Mouse (Mus musculus) gastrocnemius, postnatal 4 days (tissue): ENCODE measurements around the gene Atp5mpl. TPM values are rescaled to one million over a fixed set of nuclear protein-coding genes. Genes with fewer than 3 reads are reported as not detected.

Experiments
- DNase-seq, 2 experiments: peaks; one replicate each; pipeline ENCODE4 v3.0.0; 2021 to 2022; ENCODE audit warnings: low spot score in 2 of 2, mixed read lengths in 2 of 2
- long read RNA-seq, 2 experiments: library from polyadenylated mRNA; stranded (forward); transcript quantifications; one replicate each; pipeline ENCODE4 v2.0.0; 2021
- total RNA-seq, 2 experiments: library from RNA; stranded (reverse); gene quantifications; 2 replicates each; pipeline ENCODE4 v1.2.3; 2021

The Atp5mpl gene
- total RNA-seq: 100 to 1,000 TPM; 830 to 852 TPM
- long read RNA-seq, experiment 1, transcript Atp5mpl-201 (4 exons, 366 nt): major isoform, 226 of 235 reads
- long read RNA-seq, experiment 1, partial matches to known transcripts: 5 of 235 reads
- long read RNA-seq, experiment 1, other reads (novel, unspliced or antisense): 2 of 235 reads
- long read RNA-seq, experiment 2, transcript Atp5mpl-201 (4 exons, 366 nt): major isoform, 224 of 236 reads
- long read RNA-seq, experiment 2, partial matches to known transcripts: 10 of 236 reads
- long read RNA-seq, experiment 2, other reads (novel, unspliced or antisense): 1 of 236 reads

- peak; percentile 98 to 99 for DNase-seq
Measured at GRCm38 (mm10) chr12:111966683-111967173, at the start of gene Atp5mpl. Gene Atp5mpl, minus strand, starts transcription at chr12:111966977.

DNA sequence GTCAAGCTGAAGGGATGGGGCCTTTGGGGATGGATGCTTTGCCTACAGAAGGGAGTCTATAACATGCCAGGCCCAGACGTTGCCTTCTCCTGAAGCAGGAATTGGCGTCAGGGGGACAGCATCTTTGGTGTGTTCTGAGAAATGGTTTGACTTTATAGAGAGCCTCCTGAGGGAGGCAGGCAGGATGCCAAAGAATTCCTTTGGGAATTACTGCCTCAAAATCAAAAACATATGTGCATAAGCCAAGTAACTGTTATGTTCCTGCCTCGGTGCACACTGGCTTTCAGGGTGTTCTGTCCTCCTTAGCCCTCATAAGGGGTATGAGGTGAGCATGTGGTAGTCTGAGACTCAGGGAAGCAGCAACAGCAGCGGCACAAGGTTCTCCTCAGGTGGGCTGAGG lies 49.6 kb upstream of the Atp5mpl start:
- no peak for DNase-seq

DNA sequence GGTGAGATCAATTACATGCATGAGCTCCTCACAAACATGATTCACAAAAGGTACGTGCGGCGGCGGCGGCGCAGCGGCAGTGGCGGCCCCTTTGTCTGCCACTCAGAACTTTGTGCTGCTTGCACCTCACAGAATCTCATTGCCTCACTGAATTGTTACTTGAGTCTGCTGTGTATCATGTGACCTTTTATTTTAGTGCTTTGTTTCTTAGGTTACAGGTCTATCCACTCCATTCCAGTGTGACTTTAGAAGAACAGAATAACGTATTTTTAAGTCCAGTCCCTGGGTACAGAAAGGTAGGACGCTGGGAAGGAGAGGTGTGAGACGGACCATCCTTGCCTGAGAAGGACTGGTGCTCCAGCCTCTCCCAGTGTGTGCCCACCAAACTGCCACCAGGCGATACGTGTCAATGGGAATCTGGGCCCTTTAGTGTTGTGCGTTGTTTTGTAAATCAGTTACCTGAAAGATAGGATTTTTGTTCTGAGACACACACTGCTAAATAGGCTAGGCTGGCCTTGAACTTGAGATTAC lies 46.6 kb upstream of the Atp5mpl start:
- no peak for DNase-seq

GRCm38 (mm10) chr12:112012511-112013270 lies 45.9 kb upstream of the Atp5mpl start:
- peak in 1 of 2 experiments; percentile 8 for DNase-seq

GRCm38 (mm10) chr12:112001223-112001622 lies 34.4 kb upstream of the Atp5mpl start:
- DNase-seq: peak; percentile 34 to 73

- DNase-seq: no peak
Measured at GRCm38 (mm10) chr12:111999735-112000134, 33.0 kb upstream of the Atp5mpl start.

GRCm38 (mm10) chr12:111995161-111995560 lies 28.4 kb upstream of the Atp5mpl start:
- DNase-seq: no peak

- no peak for DNase-seq
Measured at GRCm38 (mm10) chr12:111992626-111993025, 25.8 kb upstream of the Atp5mpl start.

GRCm38 (mm10) chr12:111986756-111987155 lies 20.0 kb upstream of the Atp5mpl start:
- DNase-seq: no peak

DNA sequence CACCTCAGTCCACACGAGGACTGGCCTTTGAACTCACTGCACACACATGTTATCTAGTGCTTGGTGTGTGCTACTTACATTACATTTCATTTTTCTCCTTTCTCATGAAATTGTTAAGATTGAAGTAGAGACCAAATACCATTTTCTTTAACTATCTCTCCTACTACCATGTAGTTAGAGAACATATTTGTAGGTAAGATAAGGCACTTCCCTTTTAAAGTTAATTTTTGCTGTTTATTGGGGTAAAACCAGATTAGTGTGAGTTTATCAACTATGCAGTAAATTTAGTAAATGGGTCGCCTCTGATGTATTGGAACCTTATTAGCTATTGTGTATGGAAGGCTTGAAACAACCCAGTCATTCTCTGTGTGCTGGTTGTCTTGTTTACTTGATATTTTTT lies 16.4 kb upstream of the Atp5mpl start:
- no peak for DNase-seq

GRCm38 (mm10) chr12:111981831-111982230 lies 15.1 kb upstream of the Atp5mpl start:
- no peak for DNase-seq

DNA sequence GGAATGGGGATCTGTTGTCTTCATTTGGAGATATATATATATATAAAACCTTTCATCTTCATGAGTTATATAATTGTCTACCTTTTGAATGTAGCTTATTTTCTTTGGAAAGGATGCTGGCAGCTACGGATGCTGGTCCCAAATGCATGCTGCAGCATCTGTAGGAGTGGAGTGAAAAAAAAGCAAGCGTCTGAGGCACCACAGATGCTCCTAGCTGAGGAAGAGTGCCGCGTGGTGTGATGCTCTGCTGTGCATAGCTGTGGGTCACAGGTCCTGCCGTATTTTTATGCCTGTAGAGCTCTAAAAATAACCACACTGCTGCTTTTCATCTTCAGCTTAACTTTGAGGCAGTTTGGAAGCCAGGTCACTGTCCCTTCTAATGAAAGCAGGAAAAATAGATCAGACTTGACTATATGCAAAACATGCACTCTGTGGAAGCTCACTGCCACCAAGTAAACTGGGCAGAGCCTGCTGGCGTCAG lies 14.2 kb upstream of the Atp5mpl start, which contains the start of gene Rd3l:
TSS of gene Rd3l (minus strand) at position 431 of the 481 bp plus-strand sequence.
- no peak for DNase-seq

- no peak for DNase-seq
Measured at GRCm38 (mm10) chr12:111978274-111978673, 11.5 kb upstream of the Atp5mpl start.

- DNase-seq: no peak
Measured at GRCm38 (mm10) chr12:111977138-111977537, 10.4 kb upstream of the Atp5mpl start.

DNA sequence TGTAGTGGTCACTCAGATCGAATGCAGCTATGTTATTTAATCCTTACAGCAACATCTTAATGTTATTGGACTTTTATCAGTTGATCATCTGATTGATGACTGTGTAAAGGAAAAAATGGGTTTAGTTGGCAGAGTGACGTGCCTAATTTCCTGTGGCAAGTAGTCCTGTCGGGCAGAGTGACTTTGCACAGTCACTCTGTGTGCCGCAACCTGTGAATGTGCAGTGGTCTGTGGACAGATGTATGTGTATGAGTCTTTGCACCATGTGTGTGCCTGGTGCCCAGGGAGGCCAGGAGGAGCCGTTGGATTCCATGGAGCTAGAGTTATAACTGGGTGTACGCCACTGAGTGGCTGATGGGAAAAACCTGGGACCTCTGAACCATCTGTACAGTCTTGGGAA lies 7.8 kb upstream of the Atp5mpl start:
- DNase-seq: no peak

GRCm38 (mm10) chr12:111972504-111972903 lies 5.7 kb upstream of the Atp5mpl start:
- DNase-seq: no peak

- DNase-seq: no peak
Measured at GRCm38 (mm10) chr12:111971231-111971686, 4.5 kb upstream of the Atp5mpl start, which contains the start of gene Tdrd9. Gene Tdrd9, plus strand, starts transcription at chr12:111971559.

DNA sequence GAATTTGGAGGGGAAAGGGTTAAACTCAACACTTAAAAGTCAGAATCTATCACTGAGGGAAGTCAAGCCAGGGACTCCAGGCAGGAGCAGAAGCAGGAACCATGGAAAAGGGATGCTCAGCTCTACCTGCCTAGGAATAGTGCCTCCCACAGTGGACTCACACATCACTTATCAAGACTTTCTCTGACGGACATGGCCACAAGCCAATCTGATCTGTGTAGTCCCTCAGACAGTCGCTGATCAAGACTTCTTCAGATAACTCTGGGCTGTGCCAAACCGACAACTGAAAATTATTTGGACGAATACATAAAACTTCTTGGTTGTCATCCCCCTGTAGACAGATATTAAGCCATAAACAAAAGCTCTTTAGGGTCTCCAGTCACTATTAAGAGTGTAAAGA lies 3.3 kb upstream of the Atp5mpl start:
- DNase-seq: no peak

DNA sequence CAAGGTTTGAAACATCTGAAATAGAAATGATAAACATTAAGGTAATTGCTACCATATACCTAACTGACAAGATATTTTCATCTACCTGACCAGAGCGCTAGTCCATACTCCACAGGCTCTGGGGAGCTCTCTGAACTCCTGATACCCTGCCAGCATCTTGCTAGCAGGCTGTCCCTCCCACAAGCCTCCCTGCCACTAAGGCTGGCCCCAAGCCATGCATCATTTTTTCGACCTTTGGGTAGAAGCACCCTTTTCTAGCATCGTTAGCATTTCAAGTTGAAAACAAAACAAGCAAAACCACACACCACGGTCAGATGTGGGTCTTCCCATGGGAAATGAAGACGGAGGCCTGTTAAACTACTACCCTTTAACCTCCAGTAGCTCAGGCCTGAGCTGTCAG lies 3.4 kb downstream of the Atp5mpl start:
- no peak for DNase-seq

DNA sequence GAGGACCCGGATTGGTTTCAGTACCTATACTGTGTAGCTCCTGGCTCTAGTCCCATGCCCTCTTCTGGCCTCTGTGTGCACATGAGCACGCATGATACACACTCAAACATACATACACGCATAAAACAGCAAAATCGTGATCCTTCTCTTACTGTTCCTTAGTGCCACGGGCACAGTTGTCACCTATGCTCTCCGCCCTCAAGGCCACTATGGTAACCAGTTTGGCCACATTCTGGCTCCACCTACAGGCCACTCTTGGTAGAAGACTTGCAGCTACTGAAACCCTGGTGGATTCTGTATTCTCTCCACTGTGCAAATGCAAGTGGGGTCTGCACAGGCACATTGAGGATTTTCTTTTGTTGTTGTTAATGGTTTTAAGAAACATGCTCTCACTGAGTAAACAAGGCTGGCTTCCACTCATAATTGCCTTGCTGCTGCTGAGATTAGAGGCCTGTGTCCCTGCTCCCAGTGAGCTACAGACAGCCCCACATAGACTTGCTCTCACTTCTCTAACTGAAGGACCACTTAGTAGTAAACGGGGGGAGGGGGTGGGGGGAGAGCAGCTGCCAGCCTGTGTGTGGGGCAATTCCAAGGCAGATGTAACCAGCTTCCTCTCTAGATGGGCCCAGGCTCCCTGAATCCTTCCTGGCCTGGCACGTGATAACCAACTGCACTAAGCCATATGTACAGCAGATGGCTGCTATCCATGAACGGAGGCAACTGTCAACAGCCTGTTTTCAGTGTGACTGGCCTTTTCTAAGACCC lies 8.5 kb downstream of the Atp5mpl start:
- DNase-seq: peak in 1 of 2 experiments; percentile 72

- DNase-seq: no peak
Measured at GRCm38 (mm10) chr12:111956173-111956572, 10.6 kb downstream of the Atp5mpl start.
